Mouse (Mus musculus) ES-Bruce4 (cell line): ENCODE results near the gene Slc11a2.

Source experiments
- EP300 ChIP-seq: IDR thresholded peaks from 2 replicates; pipeline ENCODE4 v1.6.1; 2011; ENCODE audit warnings: low read depth, low read length; ENCODE audit not compliant: insufficient read depth
- POLR2A ChIP-seq: IDR thresholded peaks from one replicate; pipeline ENCODE4 v1.8.1; 2011; ENCODE audit warnings: low read length; ENCODE audit not compliant: insufficient read depth

GRCm38 (mm10) chr15:100419311-100419710 lies 5.6 kb downstream of the Slc11a2 start:
- TF ChIP-seq EP300 (no peak), POLR2A (no peak)
